Mouse (Mus musculus) adrenal gland, adult 18-20 months (tissue): ENCODE measurements around the gene Cks1b. TPM values are rescaled to one million over a fixed set of nuclear protein-coding genes. Genes with fewer than 3 reads are reported as not detected.

Source experiments
- DNase-seq, 2 experiments: peaks; one replicate each; pipeline ENCODE4 v3.0.0; 2021 to 2022; ENCODE audit warnings: low spot score in 2 of 2
- long read RNA-seq, 2 experiments: library from polyadenylated mRNA; stranded (forward); transcript quantifications; one replicate each; pipeline ENCODE4 v2.0.0; 2021
- total RNA-seq, 2 experiments: library from RNA; stranded (reverse); gene quantifications; 1 replicate in 1 of 2; 2 replicates in 1 of 2; pipeline ENCODE4 v1.2.3; 2021

The Cks1b gene
- total RNA-seq = 10 to 100 TPM; 14.3 to 19.6 TPM
- long read RNA-seq, experiment 1, partial matches to known transcripts = 0 of 3 reads
- long read RNA-seq, experiment 1, other reads (novel, unspliced or antisense) = 0 of 3 reads
- long read RNA-seq, experiment 2, transcript Cks1b-201 (3 exons, 849 nt) = major isoform, 17 of 20 reads
- long read RNA-seq, experiment 2, partial matches to known transcripts = 2 of 20 reads
- long read RNA-seq, experiment 2, other reads (novel, unspliced or antisense) = 0 of 20 reads

DNA sequence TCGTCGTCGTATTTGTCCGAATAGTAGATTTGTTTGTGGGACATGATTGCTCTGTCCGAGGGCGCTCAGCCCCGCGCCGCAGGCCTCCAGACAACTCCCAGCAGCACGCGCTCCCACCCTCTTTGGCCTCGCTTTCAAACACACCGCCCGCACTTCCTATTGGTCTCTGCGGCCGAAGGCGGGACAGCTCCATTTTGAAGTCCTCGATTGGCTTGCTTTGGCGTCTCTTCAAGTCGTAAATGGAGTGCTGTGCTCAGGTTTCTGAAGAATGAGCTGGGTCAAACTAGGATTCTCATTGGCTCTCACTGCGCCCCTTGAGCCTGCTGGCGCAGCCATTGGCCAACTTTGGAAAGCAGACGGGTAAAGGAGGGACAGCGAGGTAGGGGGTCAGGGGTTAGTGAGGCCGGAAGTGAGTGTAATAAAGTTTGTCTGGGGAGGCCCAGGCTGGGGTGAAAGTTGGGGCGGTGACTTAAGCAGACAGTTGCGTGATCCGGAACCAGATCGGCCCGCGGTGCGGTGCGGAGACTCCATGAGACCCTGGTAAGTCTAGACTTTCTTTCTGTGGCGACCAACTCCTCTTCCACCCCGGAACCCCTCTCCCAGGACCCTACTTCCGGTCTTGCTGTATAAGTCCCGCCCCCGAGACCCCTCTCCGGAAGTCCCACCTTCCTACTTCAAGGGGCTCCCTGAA, at the start of gene Cks1b, which contains the start of gene Shc1:
Gene Cks1b (minus strand): TSS at position 214 of the 691 bp plus-strand sequence.
Gene Shc1 (plus strand): TSS at position 274 of the 691 bp plus-strand sequence.
- peak; percentile 80 for DNase-seq

- peak; percentile 91 to 93 for DNase-seq
Measured at GRCm38 (mm10) chr3:89458965-89459807, 41.0 kb upstream of the Cks1b start.

GRCm38 (mm10) chr3:89458372-89458964, 40.3 kb upstream of the Cks1b start:
- no peak for DNase-seq

DNA sequence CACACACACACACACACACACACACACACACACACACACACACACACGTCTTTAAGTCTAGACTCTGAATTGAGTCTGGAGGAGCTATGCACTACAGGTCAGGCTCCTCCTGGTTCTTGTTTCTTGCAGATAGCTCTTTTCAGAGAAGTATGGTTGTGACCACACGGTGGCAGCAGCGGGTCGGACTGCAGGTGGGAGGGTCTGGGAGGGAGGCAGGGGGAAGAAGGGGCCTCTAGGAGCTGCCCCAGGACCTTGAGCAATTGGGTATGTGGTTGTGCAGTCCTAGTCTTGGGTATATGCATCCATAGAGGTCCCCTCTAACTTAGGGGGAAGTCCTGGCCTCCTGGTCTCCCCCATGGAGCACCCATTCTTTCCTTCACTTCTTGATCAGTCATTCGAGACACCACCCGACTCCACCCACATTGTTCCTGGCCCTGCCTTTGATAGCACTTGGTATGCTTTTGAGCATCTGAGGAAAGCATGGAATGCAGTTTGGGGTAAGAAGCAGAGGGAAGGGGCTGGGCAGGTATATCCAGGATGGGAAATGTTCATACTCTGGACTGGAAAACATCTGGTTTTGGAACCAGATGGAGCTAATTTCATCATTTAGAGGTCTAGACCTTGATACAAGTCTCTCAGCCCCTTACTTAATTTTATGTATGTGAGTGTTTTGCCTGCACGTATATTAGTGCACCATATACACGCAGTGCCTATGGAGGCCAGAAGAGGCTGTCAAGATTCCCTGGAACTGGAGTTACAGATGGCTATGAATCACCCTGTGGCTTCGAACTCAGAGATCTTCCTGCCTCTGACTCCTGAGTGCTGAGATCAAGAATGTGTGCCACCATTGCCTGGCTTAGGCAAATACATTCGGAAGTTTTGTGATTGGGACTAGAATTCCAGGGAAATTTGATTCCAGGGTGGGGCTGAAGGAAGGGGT, 38.8 kb upstream of the Cks1b start:
- peak; percentile 68 to 72 for DNase-seq

DNA sequence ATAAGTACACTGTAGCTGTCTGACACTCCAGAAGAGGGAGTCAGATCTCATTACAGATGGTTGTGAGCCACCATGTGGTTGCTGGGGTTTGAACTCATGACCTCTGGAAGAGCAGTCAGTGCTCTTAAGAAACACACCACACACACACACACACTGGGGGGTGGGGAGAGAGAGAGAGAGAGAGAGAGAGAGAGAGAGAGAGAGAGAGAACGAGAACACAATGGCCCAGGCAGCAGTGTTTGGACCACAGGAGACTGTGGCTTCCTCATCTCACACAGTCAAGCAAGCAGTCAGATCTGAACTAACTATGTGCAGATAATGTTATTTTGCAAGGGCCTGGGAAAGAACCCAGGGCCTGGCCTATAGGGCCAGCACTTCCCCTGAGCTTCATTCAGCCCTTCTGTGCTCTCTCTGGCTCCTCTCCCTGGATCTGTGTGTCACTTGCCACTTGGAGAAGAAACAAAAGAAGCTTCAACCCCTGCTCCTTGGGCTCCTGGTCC, 37.7 kb upstream of the Cks1b start:
- DNase-seq = no peak

GRCm38 (mm10) chr3:89454401-89455177, 36.4 kb upstream of the Cks1b start, which contains the start of gene Pmvk:
Gene Pmvk, plus strand, starts transcription at chr3:89454541.
- no peak for DNase-seq

DNA sequence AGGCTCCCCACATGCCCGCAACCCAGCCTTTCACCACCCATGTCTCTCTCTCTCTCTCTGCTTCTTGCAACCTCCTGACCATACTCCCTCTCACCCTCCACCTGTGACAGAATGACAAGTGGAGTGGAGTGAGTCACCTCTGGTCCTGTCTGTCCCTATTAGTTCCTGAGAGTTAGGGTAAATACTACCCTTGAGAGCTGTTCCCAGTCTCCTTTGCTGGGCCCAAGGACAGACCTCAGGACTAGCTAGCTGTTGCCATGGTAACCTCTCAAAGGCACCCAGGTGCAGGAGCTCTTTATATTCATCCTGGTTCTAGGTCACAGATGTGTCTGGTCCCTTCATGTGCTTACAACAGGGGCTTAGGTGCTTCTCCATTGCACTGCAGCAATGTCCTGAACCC, 33.7 kb upstream of the Cks1b start:
- no peak for DNase-seq

GRCm38 (mm10) chr3:89449541-89449940, 31.4 kb upstream of the Cks1b start:
- peak; percentile 73 to 79 for DNase-seq

DNA sequence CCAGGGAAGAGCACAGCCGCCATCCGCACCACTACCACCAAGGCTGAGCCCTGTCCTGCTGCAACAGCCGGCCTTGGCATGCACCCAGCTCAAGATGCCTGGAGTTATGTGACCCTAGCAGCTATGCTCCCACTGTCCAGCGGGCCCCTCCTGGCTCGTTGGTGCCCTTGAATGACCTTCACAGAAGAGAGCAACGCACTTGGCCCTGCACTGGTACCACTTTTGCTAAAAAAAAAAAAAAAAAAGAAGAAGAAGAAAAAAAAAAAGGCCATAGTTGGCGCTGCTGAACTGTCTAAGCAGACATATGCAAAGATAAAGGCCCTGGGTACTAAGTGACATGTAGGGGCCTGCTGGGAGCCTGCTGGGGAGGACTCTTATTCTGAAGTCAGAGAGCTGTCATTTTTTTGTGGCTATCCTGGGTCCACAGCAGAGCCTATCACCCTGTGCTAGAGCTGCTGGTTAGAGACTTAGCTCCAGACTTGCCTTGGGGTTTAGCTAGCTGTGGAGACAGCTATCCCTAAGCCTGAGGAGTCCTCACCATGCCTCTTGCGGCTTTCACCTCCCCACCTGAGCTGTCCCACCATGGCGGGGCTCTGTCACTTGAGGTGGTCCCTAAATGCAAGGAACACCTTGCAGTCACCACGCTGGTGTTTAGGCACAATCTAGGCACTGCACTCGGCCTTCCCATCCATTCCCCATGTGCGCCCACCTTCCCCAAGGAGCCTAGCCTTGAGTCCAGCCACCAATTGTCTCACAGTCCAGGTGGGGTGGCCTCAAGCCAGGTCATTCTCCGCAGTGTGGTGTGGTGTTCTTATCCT, 30.7 kb upstream of the Cks1b start:
- peak; percentile 51 to 53 for DNase-seq

DNA sequence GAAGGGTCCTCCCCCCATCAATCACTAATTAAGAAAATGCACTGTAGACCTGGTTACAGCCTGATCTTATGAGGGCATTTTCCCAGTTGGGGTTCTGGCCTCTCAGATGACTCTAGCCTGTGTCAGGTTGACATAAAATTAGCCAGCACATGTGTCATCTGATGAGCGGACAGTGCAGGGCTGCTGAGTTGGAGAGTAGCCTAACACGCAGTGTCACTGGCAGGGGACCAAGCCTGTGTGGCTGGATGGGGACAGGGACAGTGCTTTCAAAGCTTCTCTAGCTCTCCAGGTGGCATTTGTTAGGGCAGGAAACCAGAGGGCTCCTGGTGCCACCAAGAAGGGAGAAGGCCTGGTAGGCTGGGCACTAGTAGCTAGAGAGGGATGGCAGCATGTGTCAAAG, 22.5 kb upstream of the Cks1b start:
- peak in 1 of 2 experiments; percentile 42 for DNase-seq

DNA sequence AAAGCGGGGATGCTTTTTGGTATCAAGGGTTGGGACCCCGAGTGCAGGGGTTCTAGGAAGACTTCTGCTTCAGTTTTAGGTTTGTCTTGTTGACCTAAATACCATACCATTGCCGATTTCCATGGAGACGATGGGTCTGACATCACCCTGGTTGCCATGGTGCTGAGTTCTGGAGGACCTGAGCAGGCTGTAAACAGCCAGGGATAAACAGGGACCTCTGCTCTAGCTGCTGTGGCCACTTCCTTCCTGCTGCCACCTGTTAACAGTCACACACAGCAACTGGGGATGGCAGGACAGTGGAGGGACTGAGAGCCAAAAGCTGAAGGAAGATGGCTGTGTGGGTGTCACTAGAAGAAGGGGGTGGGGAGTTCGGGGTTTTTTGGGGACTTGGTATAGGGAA, 19.1 kb upstream of the Cks1b start:
- no peak for DNase-seq

GRCm38 (mm10) chr3:89436176-89437113, 18.3 kb upstream of the Cks1b start, which contains the start of gene Pbxip1:
Gene Pbxip1, plus strand, starts transcription at chr3:89436706.
- DNase-seq = peak; percentile 42 to 53

DNA sequence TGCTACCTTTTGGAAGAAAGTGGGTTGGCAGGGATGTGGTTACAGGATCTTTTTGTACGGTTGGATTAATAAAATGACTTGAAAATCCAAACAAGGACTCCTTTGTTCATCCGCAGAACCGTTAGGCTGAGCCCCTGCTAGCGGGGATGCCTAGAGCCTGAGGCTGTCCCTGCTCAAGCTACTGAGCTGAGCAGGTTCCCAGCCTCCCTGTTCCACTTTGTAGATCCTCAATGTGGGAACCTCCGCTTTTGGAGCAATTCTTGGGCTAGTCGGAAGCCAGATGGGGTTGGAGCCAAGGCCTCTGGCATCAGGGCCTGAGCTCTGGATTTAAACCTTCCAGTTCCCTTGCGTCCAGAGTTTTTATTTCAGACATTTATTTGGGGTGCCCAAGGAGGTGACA, 16.9 kb upstream of the Cks1b start:
- DNase-seq = no peak

DNA sequence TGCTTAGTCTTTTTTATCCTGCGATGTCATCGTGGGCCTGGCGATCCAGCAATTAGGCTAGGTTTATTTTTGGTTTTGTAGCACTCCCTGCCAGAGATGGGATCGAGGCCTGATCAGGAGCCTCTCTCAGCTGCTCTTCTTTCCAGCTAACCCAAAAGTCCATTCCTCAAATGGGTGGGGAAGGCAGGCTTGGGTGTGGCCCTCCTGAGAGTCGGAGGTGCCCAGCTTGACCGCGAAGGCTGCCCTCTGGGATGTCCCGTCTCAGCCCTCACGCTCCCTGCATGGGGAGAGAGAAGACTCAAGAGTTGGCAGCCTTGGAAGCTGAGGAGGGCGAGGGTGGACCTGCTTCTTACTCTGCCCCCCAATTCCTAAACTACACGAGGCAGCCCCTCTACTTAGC, 16.3 kb upstream of the Cks1b start:
- no peak for DNase-seq

GRCm38 (mm10) chr3:89432606-89433005, 14.4 kb upstream of the Cks1b start:
- DNase-seq = no peak

- DNase-seq = peak; percentile 90 to 91
Measured at GRCm38 (mm10) chr3:89430171-89431159, 12.3 kb upstream of the Cks1b start, which contains the start of gene Pygo2. Gene Pygo2, plus strand, starts transcription at chr3:89430214.
